Mouse (Mus musculus): ENCODE results near the gene Fam171a2.
"Not testable (repeated sequence)": the region's sequence is repeated elsewhere in the genome, so short reads cannot be mapped to it uniquely, and the experiment has no call there.

Gene Fam171a2

DNA sequence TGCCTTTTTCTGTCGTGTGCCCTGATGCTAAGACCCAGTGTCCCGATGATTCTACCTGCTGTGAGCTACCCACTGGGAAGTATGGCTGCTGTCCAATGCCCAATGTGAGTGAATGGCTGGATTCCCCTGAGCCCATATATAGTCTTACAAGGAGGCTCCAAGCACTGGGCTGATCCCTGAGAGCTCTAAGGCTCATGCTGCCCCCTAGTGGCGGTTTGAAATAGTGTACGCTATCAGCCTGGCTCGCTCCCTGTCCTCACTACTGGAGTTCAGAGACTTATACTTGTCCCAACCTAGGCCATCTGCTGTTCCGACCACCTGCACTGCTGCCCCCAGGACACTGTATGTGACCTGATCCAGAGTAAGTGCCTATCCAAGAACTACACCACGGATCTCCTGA is 13.1 kb downstream of the Fam171a2 start:
- peak; percentile 87 for DNase-seq

- no peak for DNase-seq
These were observed 13.6 kb downstream of the Fam171a2 start for GRCm38 (mm10) chr11:102433866-102434265.

GRCm38 (mm10) chr11:102432896-102433295 is 14.6 kb downstream of the Fam171a2 start:
- DNase-seq, result no peak

GRCm38 (mm10) chr11:102432115-102432843 is 15.2 kb downstream of the Fam171a2 start:
- DNase-seq, result no peak

GRCm38 (mm10) chr11:102431728-102432114 is 15.8 kb downstream of the Fam171a2 start:
- no peak for DNase-seq

- DNase-seq, result peak; percentile 83
These were observed 16.4 kb downstream of the Fam171a2 start for GRCm38 (mm10) chr11:102431018-102431645.

GRCm38 (mm10) chr11:102430121-102431017 is 17.1 kb downstream of the Fam171a2 start, which contains the start of gene Grn:
TSS of gene Grn (plus strand) at chr11:102430315.
- DNase-seq, result peak; percentile 88

DNA sequence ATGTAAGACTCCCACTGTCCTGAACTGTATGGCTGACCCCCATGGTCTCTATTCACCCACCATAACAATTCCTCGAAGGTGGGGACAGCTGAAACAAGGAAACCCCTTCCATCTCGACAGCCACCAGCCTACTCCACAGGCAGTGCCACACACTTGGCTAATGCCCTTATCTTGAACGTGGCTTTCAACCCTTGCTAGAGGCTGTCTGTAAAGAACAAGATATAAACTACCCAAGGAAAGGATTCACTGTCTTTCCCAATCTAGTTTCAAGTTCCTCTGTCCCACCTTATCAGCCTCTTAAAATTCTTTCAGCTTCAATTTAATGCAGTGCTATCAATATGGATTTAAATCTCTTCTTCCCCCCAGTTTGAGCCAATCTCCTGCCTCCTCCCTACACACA is 17.9 kb downstream of the Fam171a2 start:
- DNase-seq, result no peak

DNA sequence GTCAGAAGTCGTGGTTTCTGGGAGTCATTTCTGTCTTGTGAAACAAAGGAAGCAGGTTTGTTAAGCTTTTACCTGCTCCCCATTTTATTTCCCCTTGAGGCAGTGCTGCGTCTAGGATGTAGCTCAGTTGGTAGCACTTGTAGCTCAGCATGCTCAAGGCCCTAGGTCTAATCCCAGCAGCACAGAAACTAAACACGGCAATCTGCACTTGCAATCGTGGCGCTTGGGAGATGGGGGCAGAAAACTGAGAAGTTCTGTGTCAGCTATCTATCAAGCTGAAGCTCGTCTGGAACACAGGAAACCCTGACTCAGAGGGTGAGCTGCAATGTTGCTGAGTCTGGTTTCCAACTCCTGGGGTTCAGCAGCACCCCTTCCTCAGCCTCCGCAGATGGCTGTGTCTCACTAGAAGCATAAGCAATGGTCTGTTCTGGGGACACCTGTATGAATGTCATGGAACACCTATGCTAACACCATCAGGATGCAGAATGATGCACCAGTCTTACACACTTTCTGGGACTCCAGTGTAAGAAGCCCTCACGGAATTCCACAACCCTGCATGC is 18.4 kb downstream of the Fam171a2 start:
- DNase-seq, result no peak

GRCm38 (mm10) chr11:102425555-102426316 is 21.7 kb downstream of the Fam171a2 start:
- no peak for DNase-seq

- no peak for DNase-seq
These were observed 22.8 kb downstream of the Fam171a2 start for GRCm38 (mm10) chr11:102424666-102425065.

- no peak for DNase-seq
These were observed 25.9 kb downstream of the Fam171a2 start for GRCm38 (mm10) chr11:102421559-102421958.

DNA sequence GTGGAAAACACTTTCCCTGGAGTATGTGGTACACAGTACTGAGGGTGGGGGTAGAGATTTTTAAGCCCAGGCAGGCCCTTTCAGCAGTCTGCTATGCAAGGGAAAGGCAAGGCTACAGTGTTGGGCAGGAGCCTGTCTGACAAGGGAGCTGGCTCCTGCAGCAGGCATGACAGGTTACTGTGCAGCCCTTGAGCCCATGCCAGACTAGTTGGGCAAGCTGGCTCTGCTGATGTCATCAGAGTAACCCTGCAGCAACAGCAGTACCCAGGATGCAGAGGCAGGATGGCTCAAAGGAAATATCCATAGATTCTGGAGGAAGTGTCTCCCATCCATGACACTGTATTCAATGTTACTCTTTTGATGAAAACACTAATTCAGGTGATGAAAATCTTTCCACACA is 28.6 kb downstream of the Fam171a2 start:
- no peak for DNase-seq

DNA sequence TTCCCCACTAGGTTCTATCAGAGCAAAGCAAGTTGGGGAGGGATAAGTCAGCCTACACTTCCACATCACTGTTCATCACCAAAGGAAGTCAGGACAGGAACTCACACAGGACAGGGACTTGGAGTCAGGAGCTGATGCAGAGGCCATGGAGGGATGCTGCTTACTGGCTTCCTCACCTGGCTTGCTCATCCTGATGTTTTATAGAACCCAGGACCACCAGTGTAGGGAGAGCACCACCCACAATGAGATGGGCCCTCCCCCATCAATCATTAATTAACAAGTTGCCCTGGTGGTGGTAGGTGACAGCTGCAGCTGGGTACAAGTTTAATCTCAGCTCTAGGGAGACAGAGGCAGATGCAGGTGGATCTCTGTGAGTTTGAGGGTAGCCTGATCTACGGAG is 30.3 kb downstream of the Fam171a2 start:
- no peak for DNase-seq

- no peak for DNase-seq
These were observed 32.3 kb downstream of the Fam171a2 start for GRCm38 (mm10) chr11:102415034-102415802.

DNA sequence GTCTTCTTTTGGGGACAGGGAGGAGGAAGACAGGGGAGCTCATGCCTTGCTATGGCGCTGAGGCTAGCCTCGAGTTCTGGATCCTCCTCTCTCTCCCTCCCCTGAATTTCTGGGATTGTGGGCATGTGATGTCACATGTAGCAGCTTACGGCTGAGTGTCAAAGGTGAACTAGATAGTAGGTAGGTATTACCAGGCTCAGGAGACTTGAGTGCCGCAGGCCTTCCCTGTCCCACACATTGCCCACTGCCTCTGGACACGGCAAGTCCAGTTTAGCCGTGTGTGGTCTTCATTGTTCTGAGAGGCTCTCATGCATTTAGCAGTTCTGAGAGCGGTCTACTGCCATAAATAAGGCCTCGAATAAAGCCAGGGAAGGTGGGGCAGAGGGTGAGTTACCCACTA is 34.4 kb downstream of the Fam171a2 start:
- DNase-seq, result no peak

DNA sequence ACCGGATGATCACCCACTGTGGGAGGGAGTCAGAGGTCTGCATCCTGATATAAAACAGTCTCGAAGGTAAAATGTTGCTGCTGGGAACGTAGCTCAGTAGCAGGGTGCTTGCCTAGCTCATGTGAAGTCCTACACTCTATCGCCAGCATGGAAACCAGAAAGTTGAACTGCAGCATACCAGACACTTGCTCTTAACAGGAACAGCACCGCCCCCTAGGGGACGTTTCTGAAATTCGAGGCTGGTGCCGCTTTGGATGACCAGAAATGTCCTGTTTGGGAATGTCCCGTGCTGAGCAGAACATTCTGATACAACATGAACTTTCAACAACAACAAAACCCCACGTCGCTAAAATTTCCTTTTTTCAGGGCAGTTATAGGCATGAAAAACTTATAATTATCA is 35.8 kb downstream of the Fam171a2 start:
- peak; percentile 95 for DNase-seq

DNA sequence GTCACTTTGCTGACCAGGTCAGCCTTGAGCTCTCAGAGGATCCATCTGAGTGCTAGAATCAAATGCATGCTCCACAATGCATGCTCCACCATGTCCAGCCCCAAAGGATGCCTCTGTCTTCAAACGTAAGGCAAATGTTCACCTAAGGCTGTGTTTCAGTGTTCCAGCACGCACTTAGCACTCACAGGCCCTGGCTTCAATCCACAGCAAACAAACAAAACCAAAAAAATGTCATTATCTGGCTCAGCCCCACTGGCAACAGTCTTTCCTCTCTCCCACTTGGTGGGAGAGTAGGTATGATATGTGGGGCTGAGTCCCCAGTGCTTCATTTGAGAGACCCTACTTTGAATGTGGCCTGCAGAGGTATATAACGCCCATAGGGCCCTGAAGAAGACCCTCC is 36.4 kb downstream of the Fam171a2 start:
- no peak for DNase-seq

GRCm38 (mm10) chr11:102410345-102410744 is 37.1 kb downstream of the Fam171a2 start:
- DNase-seq, result not testable (repeated sequence)

DNA sequence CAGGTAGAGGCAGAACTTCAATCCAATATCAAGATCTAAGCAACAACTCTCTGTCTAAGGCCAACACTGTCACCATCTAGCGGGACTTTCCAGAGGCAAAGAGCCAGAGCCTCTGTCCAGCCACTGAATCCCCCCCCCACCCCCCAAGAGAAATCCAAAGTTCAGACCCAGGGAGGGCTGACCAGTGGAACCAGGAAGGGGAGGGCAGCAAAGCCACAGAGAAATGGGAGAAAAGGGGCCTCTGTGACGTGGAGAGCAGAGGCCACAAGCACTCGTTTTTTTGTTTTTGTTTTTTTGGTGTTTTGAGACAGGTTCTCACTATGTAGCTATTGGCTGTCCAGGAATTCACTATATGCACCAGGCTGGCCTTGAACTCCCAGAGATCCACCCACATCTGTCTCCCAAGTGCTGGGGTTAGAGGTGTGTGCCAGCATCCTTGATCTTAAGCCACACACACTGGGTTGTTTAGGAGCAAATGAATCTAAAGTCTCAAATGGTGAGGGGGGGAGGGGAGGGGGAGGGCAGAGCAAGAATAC is 37.6 kb downstream of the Fam171a2 start:
- no peak for DNase-seq
